Mouse (Mus musculus) kidney, adult 2 months (tissue): ENCODE measurements at regions not wholly inside any gene's neighbourhood (a gene's known extent, or its start where the extent isn't known, plus 50 kb on each side); places are given as distances from the start of the nearest gene placed in this dataset.

ENCODE experiments used
- DNase-seq: peaks from one replicate; pipeline ENCODE4 v3.0.0; 2021
- H3K27ac ChIP-seq: fragments of 200-500 bp; 2 replicates; pipeline ENCODE4 v1.5.1; 2012; ENCODE audit warnings: low read depth, low read length, control low read depth, inconsistent platforms; ENCODE audit not compliant: insufficient read depth
- H3K27me3 ChIP-seq: fragments of 200-500 bp; replicated peaks from 2 replicates; pipeline ENCODE4 v1.6.1; 2012; ENCODE audit warnings: mild to moderate bottlenecking, moderate library complexity, low read length, inconsistent platforms; ENCODE audit not compliant: control insufficient read depth, insufficient read depth
- H3K36me3 ChIP-seq: fragments of 200-500 bp; 2 replicates; pipeline ENCODE4 v1.6.1; 2012; ENCODE audit warnings: mild to moderate bottlenecking, moderate library complexity, low read length, inconsistent platforms; ENCODE audit not compliant: control insufficient read depth, insufficient read depth
- H3K4me1 ChIP-seq: fragments of 200-500 bp; 2 replicates; pipeline ENCODE4 v1.6.1; 2011; ENCODE audit warnings: low read length; ENCODE audit not compliant: control insufficient read depth, insufficient read depth
- H3K4me3 ChIP-seq: fragments of 200-500 bp; 2 replicates; pipeline ENCODE4 v1.5.1; 2011; ENCODE audit warnings: mild to moderate bottlenecking, low read depth, low read length, control low read depth; ENCODE audit not compliant: insufficient read depth
- CTCF ChIP-seq: fragments of 200-500 bp; conservative IDR thresholded peaks from 2 replicates; pipeline ENCODE4 v1.5.1; 2011; ENCODE audit warnings: low read depth, mild to moderate bottlenecking, control low read depth, low read length, moderate library complexity, mixed read lengths; ENCODE audit not compliant: insufficient read depth, insufficient read length
- POLR2A ChIP-seq: fragments of 200-500 bp; IDR thresholded peaks from one replicate; pipeline ENCODE4 v1.6.1; 2011; ENCODE audit warnings: low read depth, low read length, control low read depth
- whole genome bisulfite sequencing: fragments of 180-500 bp; shearing (Covaris S2); methylation state at CpG from one replicate; pipeline ENCODE4 v1.1.7; 2018; 5-methylcytosine and 5-hydroxymethylcytosine counted together

DNA sequence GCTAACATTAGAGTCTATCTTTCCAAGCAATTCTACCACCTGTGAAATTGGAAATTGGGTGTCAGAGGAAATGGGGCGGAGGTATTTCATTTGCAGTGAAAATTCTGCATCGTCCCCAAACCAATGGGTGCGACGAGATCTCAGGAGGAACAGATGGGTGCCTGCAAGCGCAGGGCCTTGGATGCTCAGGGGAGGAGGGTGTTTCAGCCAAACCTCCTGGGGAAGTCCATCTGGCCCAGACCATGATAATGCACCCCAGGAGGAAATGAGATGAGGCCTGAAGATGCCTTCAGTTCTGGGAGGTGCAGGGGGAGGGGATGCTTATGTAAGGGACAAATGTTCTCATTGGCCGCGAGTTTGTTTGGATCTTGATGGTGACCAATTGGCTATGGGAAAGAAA, 205.9 kb upstream of the Dynlrb2 start:
- no peak for TF ChIP-seq CTCF
- no peak for TF ChIP-seq POLR2A
- Histone ChIP-seq H3K27ac (no peak overlapping the region), H3K36me3 (no peaks in the 10 kb centered on the region), H3K4me3 (no peak overlapping the region), H3K4me1 (no peaks in the 10 kb centered on the region), H3K27me3 (no peaks in the 10 kb centered on the region)
- WGBS, result 94% methylated on average over 7 of the region's 7 CpGs
- DNase-seq, result no peak

DNA sequence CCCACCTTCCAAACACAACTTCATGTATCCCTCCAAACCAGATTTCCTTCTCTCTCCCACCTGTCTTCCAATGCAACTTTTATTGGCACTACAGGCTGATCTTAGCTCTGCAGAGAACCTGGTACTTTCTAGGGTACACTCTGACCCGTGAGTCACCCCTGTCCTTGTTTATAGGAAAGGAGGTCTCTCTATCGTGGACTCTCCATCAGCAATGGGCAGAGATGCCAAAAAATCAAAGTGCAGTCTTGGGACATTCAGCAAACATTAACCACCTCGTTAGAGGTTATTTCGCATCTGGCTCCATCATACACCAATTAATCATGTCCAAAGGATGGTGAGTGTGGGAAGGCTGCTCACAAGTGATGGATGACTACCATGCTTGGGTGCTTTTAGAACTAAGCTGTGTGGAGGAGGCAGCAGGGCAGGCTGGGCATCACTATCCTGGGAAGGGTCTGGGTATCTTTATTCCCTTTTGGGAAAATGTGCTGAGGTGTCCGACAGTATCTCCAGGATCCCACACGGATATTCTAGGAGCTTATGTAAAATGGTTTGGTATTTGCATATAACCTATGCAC, 214.0 kb upstream of the Dynlrb2 start:
- TF ChIP-seq CTCF (no peak), POLR2A (no peak)
- Histone ChIP-seq H3K4me1 (peaks cover 5% of the 10 kb centered on the region; the same call in 1 of the 2 replicates), H3K36me3 (no peaks in the 10 kb centered on the region), H3K27ac (no peak overlapping the region; the same call in 1 of the 2 replicates), H3K4me3 (no peak overlapping the region), H3K27me3 (no peaks in the 10 kb centered on the region)
- peak; percentile 95 for DNase-seq
- WGBS, result 40% methylated on average over 6 of the region's 6 CpGs

DNA sequence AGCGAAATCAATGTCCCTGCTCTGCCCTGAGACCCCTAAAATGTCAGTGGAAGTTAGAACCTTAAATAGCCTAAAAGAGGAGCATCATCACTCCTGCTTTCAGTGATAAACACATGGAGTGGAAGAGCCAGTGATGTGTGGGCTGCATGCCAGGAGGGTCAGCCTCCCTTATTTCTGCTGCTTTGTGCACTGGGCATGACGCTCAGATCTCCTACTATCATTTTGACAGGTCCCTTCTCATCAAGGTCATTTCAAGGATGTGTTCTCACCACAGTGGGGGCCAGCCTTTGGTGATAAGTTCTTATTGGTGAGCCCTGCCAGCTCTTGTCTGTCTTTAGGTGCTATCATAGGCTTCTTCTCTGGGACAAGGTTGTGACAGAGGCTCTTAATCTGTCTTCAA, 215.5 kb upstream of the Dynlrb2 start:
- no peaks in the 10 kb centered on the region for H3K27me3 ChIP-seq
- H3K4me3 ChIP-seq, result no peak overlapping the region
- peaks cover 5% of the 10 kb centered on the region; the same call in 1 of the 2 replicates for H3K4me1 ChIP-seq
- H3K36me3 ChIP-seq, result no peaks in the 10 kb centered on the region
- no peak overlapping the region for H3K27ac ChIP-seq
- no peak for TF ChIP-seq CTCF
- TF ChIP-seq POLR2A, result no peak
- no peak for DNase-seq
- 80% methylated on average over 2 of the region's 2 CpGs for WGBS

DNA sequence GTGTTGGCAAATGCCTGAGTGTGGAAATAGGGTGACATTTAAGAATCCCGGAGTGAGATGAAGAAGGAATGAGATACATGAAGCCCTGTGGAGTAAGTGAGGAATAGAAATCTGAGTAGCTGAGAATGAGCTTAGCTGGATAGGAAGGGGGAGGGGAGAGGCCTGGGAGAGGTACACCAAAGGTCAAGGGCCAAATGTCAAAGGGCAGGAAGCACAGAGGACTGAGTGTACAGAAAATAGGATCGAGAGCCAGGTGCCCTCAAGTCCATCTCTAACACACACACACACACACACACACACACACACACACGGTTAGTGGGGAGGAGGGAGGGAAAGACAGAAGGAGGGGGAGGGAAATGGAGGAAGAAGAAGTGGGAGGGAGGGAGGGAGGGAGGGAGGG, 220.8 kb upstream of the Dynlrb2 start:
- WGBS, result 28% methylated on average over 2 of the region's 3 CpGs
- no peaks in the 10 kb centered on the region for H3K27me3 ChIP-seq
- DNase-seq, result peak; percentile 34
- no peaks in the 10 kb centered on the region for H3K36me3 ChIP-seq
- H3K27ac ChIP-seq, result no peak overlapping the region
- H3K4me1 ChIP-seq, result no peaks in the 10 kb centered on the region
- no peak for TF ChIP-seq POLR2A
- TF ChIP-seq CTCF, result no peak
- no peak overlapping the region for H3K4me3 ChIP-seq

DNA sequence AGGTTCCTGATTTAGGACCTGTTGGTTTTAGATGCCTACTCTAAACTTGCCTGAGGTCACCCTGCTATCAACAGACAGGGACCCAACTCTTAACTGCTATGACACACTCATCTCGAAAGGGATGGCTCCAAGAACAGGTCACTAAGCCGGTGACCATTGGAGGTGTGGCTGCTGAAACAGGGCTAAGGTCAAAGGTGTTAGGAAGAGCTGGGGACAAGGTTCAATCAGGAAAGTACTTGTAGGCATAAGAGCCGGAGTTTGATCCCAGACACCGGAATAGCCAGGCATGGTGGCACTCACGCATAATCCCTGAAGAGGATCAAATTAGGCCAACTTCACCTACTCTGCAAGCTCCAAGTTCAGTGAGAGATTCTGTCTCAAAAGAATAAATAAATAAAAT, 222.4 kb upstream of the Dynlrb2 start:
- peak; percentile 63 for DNase-seq
- Histone ChIP-seq H3K27me3 (no peaks in the 10 kb centered on the region), H3K4me1 (no peaks in the 10 kb centered on the region), H3K27ac (no peak overlapping the region), H3K36me3 (no peaks in the 10 kb centered on the region), H3K4me3 (no peak overlapping the region)
- no peak for TF ChIP-seq CTCF
- no peak for TF ChIP-seq POLR2A
- WGBS, result 63% methylated on average over 5 of the region's 5 CpGs

DNA sequence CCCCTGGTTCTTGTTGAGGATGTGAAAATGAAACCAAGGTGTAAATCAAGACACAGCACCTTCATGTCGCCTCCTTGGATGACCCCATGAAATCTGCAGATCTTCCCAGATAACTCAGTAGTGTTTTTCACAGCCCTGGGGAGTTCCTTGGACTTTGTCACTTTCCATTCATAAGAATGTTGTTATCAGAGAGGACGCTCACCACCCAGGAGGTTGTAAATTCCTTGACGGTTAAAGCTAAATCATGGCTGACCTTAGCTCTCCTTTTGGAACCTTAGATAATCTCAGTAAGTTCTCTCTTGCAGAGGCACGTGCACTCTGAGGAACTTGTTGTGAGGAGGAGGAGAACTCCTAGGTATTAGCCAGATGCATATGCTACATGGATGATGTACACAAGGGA, 229.8 kb upstream of the Dynlrb2 start:
- TF ChIP-seq CTCF (no peak), POLR2A (no peak)
- no peak overlapping the region for H3K27ac ChIP-seq
- H3K27me3 ChIP-seq, result no peaks in the 10 kb centered on the region
- peaks cover 14% of the 10 kb centered on the region; the same call in 1 of the 2 replicates for H3K4me1 ChIP-seq
- no peaks in the 10 kb centered on the region for H3K36me3 ChIP-seq
- peak; percentile 29 for DNase-seq
- WGBS, result 24% methylated on average over 4 of the region's 4 CpGs
- no peak overlapping the region for H3K4me3 ChIP-seq

DNA sequence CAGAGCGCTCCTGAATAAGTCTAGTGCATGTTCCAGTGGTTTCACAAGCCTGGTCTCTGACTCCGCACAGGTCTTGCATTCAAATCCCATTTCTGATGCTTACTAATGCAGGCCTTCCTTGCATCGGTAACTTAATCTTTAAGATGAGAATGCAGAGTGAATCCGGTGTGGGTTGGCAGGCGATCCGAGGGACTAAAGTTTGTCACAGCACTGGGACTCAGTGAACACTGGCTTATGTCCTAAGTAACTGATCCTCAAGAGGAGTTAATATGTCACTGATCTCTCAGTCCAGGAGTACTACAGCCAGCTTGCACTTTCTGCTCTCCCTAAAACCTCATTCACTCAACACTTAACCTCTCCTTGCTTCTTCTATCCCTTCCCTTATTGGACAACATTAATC, 233.5 kb upstream of the Dynlrb2 start:
- 54% methylated on average over 6 of the region's 6 CpGs for WGBS
- Histone ChIP-seq H3K27me3 (no peaks in the 10 kb centered on the region), H3K27ac (peak overlapping the region; percentile 15; the same call in 1 of the 2 replicates), H3K4me1 (peaks cover 14% of the 10 kb centered on the region; the same call in 1 of the 2 replicates), H3K4me3 (no peak overlapping the region), H3K36me3 (no peaks in the 10 kb centered on the region)
- peak; percentile 77 for DNase-seq
- no peak for TF ChIP-seq CTCF
- TF ChIP-seq POLR2A, result no peak
